Mouse (Mus musculus) lung, postnatal 36 days (tissue): ENCODE measurements around the gene Gm20388.

Experiments used
- DNase-seq: peaks from one replicate; pipeline ENCODE4 v3.0.0; 2022; ENCODE audit warnings: mixed read lengths

The Gm20388 gene

GRCm38 (mm10) chr8:120486477-120487376 lies 576.1 kb downstream of the Gm20388 start:
- peak; percentile 75 for DNase-seq

- DNase-seq = no peak
Observed at GRCm38 (mm10) chr8:120487377-120487728, 576.7 kb downstream of the Gm20388 start.

- peak; percentile 75 for DNase-seq
Observed at GRCm38 (mm10) chr8:120487729-120488510, 577.3 kb downstream of the Gm20388 start.

- DNase-seq = peak; percentile 44
Observed at GRCm38 (mm10) chr8:120488636-120489131, 578.0 kb downstream of the Gm20388 start.

- peak; percentile 82 for DNase-seq
Observed at GRCm38 (mm10) chr8:120489142-120489754, 578.6 kb downstream of the Gm20388 start.

- no peak for DNase-seq
Observed at GRCm38 (mm10) chr8:120489771-120490281, 579.2 kb downstream of the Gm20388 start.

- DNase-seq = peak; percentile 64
Observed at GRCm38 (mm10) chr8:120490354-120491141, 579.9 kb downstream of the Gm20388 start.

- DNase-seq = no peak
Observed at GRCm38 (mm10) chr8:120491166-120491793, 580.6 kb downstream of the Gm20388 start.

- peak; percentile 57 for DNase-seq
Observed at GRCm38 (mm10) chr8:120492193-120492880, 581.7 kb downstream of the Gm20388 start.

GRCm38 (mm10) chr8:120492881-120493220 lies 582.2 kb downstream of the Gm20388 start:
- DNase-seq = no peak

- DNase-seq = peak; percentile 53
Observed at GRCm38 (mm10) chr8:120493508-120494464, 583.1 kb downstream of the Gm20388 start.

GRCm38 (mm10) chr8:120494903-120495302 lies 584.3 kb downstream of the Gm20388 start:
- peak; percentile 90 for DNase-seq

GRCm38 (mm10) chr8:120495461-120495860 lies 584.8 kb downstream of the Gm20388 start:
- DNase-seq = no peak

- DNase-seq = no peak
Observed at GRCm38 (mm10) chr8:120496478-120496877, 585.8 kb downstream of the Gm20388 start.

GRCm38 (mm10) chr8:120497503-120497946 lies 586.9 kb downstream of the Gm20388 start:
- DNase-seq = no peak

GRCm38 (mm10) chr8:120498349-120498831 lies 587.7 kb downstream of the Gm20388 start:
- no peak for DNase-seq

GRCm38 (mm10) chr8:120498926-120499605 lies 588.4 kb downstream of the Gm20388 start:
- peak; percentile 85 for DNase-seq

- peak; percentile 73 for DNase-seq
Observed at GRCm38 (mm10) chr8:120500701-120501261, 590.1 kb downstream of the Gm20388 start.

GRCm38 (mm10) chr8:120501426-120501825 lies 590.8 kb downstream of the Gm20388 start:
- DNase-seq = no peak
